Mouse (Mus musculus) forebrain, embryonic 11.5 days (tissue): Measurements from ENCODE around the gene Lrmp. TPM values are rescaled to one million over a fixed set of nuclear protein-coding genes. Genes with fewer than 3 reads are reported as not detected.
"Not testable (repeated sequence)": the region's sequence is repeated elsewhere in the genome, so short reads cannot be mapped to it uniquely, and the experiment has no call there.

Source experiments
- ATAC-seq: fragments of 200-750 bp; cut with Nextera tagmentation; replicated peaks from 2 replicates; pipeline ENCODE4 v1.8.0; 2017; ENCODE audit warnings: moderate TSS enrichment; ENCODE audit not compliant: low FRiP score
- DNase-seq: peaks from one replicate; pipeline ENCODE4 v3.0.0-alpha.2; 2017; ENCODE audit warnings: low spot score
- H3K27ac ChIP-seq: fragments of 300-500 bp; sonication (generic); 2 replicates; pipeline ENCODE4 v1.5.1; 2014; ENCODE audit warnings: low read depth, low read length
- H3K27me3 ChIP-seq: fragments of 300-500 bp; sonication (generic); 2 replicates; pipeline ENCODE4 v1.6.1; 2014; ENCODE audit warnings: mild to moderate bottlenecking, low read length, mixed read lengths; ENCODE audit not compliant: control insufficient read depth, insufficient read depth
- H3K36me3 ChIP-seq: fragments of 300-500 bp; sonication (generic); 2 replicates; pipeline ENCODE4 v1.6.1; 2014; ENCODE audit warnings: mild to moderate bottlenecking, low read length, moderate library complexity, mixed read lengths; ENCODE audit not compliant: control insufficient read depth, insufficient read depth
- H3K4me1 ChIP-seq: fragments of 300-500 bp; sonication (generic); replicated peaks from 2 replicates; pipeline ENCODE4 v1.6.1; 2014; ENCODE audit warnings: low read length, mixed read lengths; ENCODE audit not compliant: control insufficient read depth, insufficient read depth
- H3K4me2 ChIP-seq: fragments of 300-500 bp; sonication (generic); 2 replicates; pipeline ENCODE4 v1.6.1; 2014; ENCODE audit warnings: low read depth, mild to moderate bottlenecking, low read length, moderate library complexity, mixed read lengths; ENCODE audit not compliant: severe bottlenecking
- H3K4me3 ChIP-seq: fragments of 300-500 bp; sonication (generic); 2 replicates; pipeline ENCODE4 v1.5.1; 2014; ENCODE audit warnings: low read depth, low read length
- H3K9ac ChIP-seq: fragments of 300-500 bp; sonication (generic); 2 replicates; pipeline ENCODE4 v1.6.1; 2014; ENCODE audit warnings: low read length
- H3K9me3 ChIP-seq: fragments of 300-500 bp; sonication (generic); 2 replicates; pipeline ENCODE4 v1.6.1; 2016; ENCODE audit warnings: low read length, mixed read lengths; ENCODE audit not compliant: control insufficient read depth
- WGBS: fragments of 180-500 bp; shearing (Covaris S2); extraction: QIAGEN DNeasy Blood & Tissue Kit; methylation state at CpG from one replicate; pipeline ENCODE4 v1.1.7; 2014; 5-methylcytosine and 5-hydroxymethylcytosine counted together
- polyA plus RNA-seq: library from polyadenylated mRNA; unstranded; fragments of >200 nt; fragmentation: Nextera tagmentation; extraction: Ambion mirVana; gene quantifications from 2 replicates; pipeline ENCODE4 v1.2.1, GENCODE M21; 2014

Lrmp gene
- polyA plus RNA-seq, 1 experiment from 2014 or later = 2.1 TPM

- Histone ChIP-seq H3K4me3 (no peak overlapping the region), H3K36me3 (no peaks in the 10 kb centered on the region), H3K9me3 (no peaks in the 10 kb centered on the region), H3K4me2 (no peak overlapping the region), H3K9ac (no peak overlapping the region), H3K27me3 (no peaks in the 10 kb centered on the region), H3K27ac (no peak overlapping the region), H3K4me1 (no peaks in the 10 kb centered on the region)
- WGBS = 83% methylated on average over 7 of the region's 7 CpGs
- DNase-seq (no peak), ATAC-seq (no peak)
Measured at GRCm38 (mm10) chr6:145091998-145092397, 23.5 kb upstream of the Lrmp start.

GRCm38 (mm10) chr6:145093038-145093622 is 22.3 kb upstream of the Lrmp start:
- H3K9ac ChIP-seq, H3K4me1 ChIP-seq, H3K9me3 ChIP-seq, ATAC-seq, H3K27me3 ChIP-seq, DNase-seq, H3K4me2 ChIP-seq, H3K27ac ChIP-seq, H3K4me3 ChIP-seq, H3K36me3 ChIP-seq: not testable (repeated sequence)
- 70% methylated on average over 7 of the region's 7 CpGs for WGBS

- Histone ChIP-seq H3K9me3 (no peaks in the 10 kb centered on the region), H3K27ac (no peak overlapping the region), H3K4me1 (no peaks in the 10 kb centered on the region), H3K4me2 (no peak overlapping the region), H3K36me3 (no peaks in the 10 kb centered on the region), H3K9ac (no peak overlapping the region), H3K4me3 (no peak overlapping the region), H3K27me3 (no peaks in the 10 kb centered on the region)
- DNase-seq = no peak
- no peak for ATAC-seq
- WGBS = 76% methylated on average over 4 of the region's 4 CpGs
Measured at GRCm38 (mm10) chr6:145094431-145094830, 21.0 kb upstream of the Lrmp start.

- no peak overlapping the region for H3K9ac ChIP-seq
- WGBS = 77% methylated on average over 9 of the region's 9 CpGs
- H3K4me3 ChIP-seq = no peak overlapping the region
Measured at GRCm38 (mm10) chr6:145100923-145101322, 14.5 kb upstream of the Lrmp start.

GRCm38 (mm10) chr6:145104241-145104939 is 11.1 kb upstream of the Lrmp start:
- Histone ChIP-seq H3K9ac (no peak overlapping the region), H3K36me3 (no peaks in the 10 kb centered on the region), H3K27ac (no peak overlapping the region), H3K4me2 (no peak overlapping the region), H3K4me1 (no peaks in the 10 kb centered on the region), H3K9me3 (no peaks in the 10 kb centered on the region), H3K4me3 (no peak overlapping the region), H3K27me3 (no peaks in the 10 kb centered on the region)
- ATAC-seq (no peak), DNase-seq (no peak)
- WGBS = 87% methylated on average over 10 of the region's 10 CpGs

More at GRCm38 (mm10) chr6:145100923-145101322, 14.5 kb upstream of the Lrmp start:
- H3K4me1 ChIP-seq = no peaks in the 10 kb centered on the region
- DNase-seq (no peak), ATAC-seq (no peak)
- H3K27me3 ChIP-seq = no peaks in the 10 kb centered on the region
- no peaks in the 10 kb centered on the region for H3K9me3 ChIP-seq
- no peak overlapping the region for H3K27ac ChIP-seq
- no peak overlapping the region for H3K4me2 ChIP-seq
- H3K36me3 ChIP-seq = no peaks in the 10 kb centered on the region

GRCm38 (mm10) chr6:145105439-145105838 is 10.0 kb upstream of the Lrmp start:
- Histone ChIP-seq H3K36me3 (no peaks in the 10 kb centered on the region), H3K4me1 (no peaks in the 10 kb centered on the region), H3K9ac (no peak overlapping the region), H3K27me3 (no peaks in the 10 kb centered on the region), H3K9me3 (no peaks in the 10 kb centered on the region), H3K4me3 (no peak overlapping the region), H3K4me2 (no peak overlapping the region), H3K27ac (no peak overlapping the region)
- ATAC-seq (no peak), DNase-seq (no peak)
- WGBS = 94% methylated on average over 10 of the region's 10 CpGs

GRCm38 (mm10) chr6:145106163-145106842 is 9.2 kb upstream of the Lrmp start:
- H3K27me3 ChIP-seq = no peaks in the 10 kb centered on the region
- no peak for DNase-seq
- H3K4me1 ChIP-seq = no peaks in the 10 kb centered on the region
- 93% methylated on average over 5 of the region's 6 CpGs for WGBS
- H3K9me3 ChIP-seq = no peaks in the 10 kb centered on the region
- no peak overlapping the region for H3K27ac ChIP-seq
- H3K4me2 ChIP-seq = no peak overlapping the region
- ATAC-seq = no peak
- H3K36me3 ChIP-seq = no peaks in the 10 kb centered on the region
- H3K9ac ChIP-seq = no peak overlapping the region
- no peak overlapping the region for H3K4me3 ChIP-seq

GRCm38 (mm10) chr6:145110786-145111185 is 4.7 kb upstream of the Lrmp start:
- no peak for ATAC-seq
- 96% methylated on average over 4 of the region's 4 CpGs for WGBS
- DNase-seq = no peak
- no peaks in the 10 kb centered on the region for H3K27me3 ChIP-seq
- H3K4me1 ChIP-seq = no peaks in the 10 kb centered on the region
- H3K4me3 ChIP-seq = no peak overlapping the region
- H3K9me3 ChIP-seq = no peaks in the 10 kb centered on the region
- H3K27ac ChIP-seq = no peak overlapping the region
- no peak overlapping the region for H3K9ac ChIP-seq
- H3K4me2 ChIP-seq = no peak overlapping the region
- H3K36me3 ChIP-seq = no peaks in the 10 kb centered on the region
